Mouse (Mus musculus) ZHBTc4 (cell line): ENCODE results near the gene Rbpjl.

ENCODE experiments used
- DNase-seq: peaks from one replicate; pipeline ENCODE4 v3.0.0-alpha.2; 2011; ENCODE audit warnings: low read depth, low spot score

The Rbpjl gene

GRCm38 (mm10) chr2:164445399-164446085, 42.6 kb downstream of the Rbpjl start:
- DNase-seq = no peak

DNA sequence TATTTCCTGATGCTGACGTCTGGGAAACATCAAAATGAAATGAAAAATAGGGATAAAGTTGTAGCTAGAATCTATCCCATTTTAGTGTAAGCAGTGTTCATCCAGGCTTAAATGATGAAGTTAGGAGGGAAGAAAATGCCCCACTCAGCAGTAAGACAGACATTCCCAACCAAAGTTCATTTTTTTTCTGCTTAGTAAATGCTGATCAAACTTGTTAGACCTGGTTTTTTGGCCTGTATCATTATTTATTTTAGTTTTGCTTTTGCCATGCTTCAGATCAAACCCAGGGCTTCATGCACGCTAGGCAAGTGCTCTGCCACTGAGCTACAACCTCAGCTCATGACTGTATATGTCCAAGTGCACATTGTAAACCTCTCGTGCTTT, 43.1 kb downstream of the Rbpjl start:
- no peak for DNase-seq

GRCm38 (mm10) chr2:164448140-164448539, 45.2 kb downstream of the Rbpjl start:
- DNase-seq = no peak

DNA sequence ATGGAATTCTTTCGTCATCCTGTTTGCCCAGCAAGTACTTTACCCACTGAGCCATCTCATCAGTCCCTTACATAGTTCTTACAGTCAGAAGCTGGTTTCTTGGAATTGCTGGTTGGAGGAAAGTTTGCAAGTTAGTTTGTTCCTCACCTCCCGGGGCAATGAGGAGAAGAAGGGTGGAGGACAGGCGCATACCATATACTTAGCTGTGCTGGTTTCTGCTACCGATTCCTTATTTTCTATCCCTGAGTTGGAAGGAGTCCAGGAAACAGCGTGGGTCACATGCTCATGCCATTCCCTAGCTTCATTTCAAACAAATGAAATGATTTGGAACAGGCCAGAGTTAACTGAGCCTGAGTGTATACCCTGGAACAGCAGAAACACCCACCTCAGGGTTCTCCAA, 46.0 kb downstream of the Rbpjl start:
- no peak for DNase-seq

GRCm38 (mm10) chr2:164449341-164450042, 46.6 kb downstream of the Rbpjl start:
- no peak for DNase-seq

DNA sequence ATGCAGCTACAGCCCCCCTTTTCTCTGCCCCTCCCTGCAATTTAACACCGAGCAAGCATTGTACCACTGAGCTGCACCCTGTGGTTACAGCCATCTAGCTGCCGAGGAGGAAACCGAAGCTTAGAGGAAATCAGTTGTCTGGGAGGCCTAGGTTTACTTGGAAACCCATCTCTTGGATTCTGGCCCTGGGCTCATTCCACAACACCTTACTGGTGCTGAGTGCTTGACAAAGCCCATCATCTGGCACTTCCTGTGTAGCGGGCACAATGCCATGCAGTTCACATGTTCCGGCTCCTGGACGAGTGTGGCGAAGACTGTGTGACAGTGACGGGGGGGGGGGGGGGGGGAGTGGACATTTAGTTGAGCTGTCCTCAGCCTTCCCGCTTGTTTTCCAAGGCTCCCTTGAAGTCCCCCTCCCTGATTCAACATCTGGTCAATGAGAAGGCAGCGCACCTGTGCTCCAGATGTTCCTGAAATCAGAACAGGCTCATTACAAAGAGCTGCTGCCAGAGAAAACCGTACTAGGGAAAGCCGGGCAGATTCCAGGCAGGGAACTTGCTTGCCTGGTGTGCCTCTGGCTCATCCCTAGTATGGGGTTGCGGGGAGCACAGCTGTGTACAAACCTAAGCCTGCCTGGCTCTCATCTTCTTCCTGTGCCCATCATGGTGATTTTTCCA, 49.2 kb downstream of the Rbpjl start:
- peak; percentile 40 for DNase-seq

DNA sequence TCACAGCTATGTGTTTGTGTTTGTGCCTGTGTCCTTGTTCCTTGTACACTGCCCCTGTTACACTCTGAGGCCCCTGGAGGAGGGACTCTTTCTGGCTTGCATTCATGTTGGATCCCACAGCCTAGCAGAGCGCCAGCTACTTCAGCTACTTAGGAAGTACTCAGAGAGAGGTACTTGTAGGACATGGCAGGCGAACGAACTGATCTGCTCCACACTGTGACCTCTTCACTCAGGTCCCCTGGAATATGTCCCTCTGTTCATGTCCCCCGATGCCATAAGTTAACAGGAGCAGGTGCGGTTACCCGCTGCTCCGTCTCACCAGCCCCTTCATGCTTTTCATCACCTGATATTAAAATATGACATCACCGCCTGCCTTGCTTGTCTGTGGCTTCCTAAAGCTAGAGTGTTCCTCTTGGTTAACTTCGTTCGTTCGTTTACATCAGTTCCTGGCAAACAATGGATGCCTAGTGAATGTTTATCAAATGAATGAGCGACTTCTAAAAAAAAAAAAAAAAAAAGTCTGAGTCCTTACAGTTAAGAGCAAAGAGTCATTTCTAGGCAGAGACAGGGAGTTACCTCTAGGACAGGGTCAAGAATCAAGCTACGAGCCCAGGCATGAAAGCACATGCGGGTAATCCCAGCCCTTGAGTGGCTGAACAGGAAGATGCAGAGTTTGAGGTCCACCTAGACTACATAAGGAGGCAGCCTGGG, 50.3 kb downstream of the Rbpjl start:
- no peak for DNase-seq

GRCm38 (mm10) chr2:164453887-164454500, 51.1 kb downstream of the Rbpjl start:
- no peak for DNase-seq

DNA sequence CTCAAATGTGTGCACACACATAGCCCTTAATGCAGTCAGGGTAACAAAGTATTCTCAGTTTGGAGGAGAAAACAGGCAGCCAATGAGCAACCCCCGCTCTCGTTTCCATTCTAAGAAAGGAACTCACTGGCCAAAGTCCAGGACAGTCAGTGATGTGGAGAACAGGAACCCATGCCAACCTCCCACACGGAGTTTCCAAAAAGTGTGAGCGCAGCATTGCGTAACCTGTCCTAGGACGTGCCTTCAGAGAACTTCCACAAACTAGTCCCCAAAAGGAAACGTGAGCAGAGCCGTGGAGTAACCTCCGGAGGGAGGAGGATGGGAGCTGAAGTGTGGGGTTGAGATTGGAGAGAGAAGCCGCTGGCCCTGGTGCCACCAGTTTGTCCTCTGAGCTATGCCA, 51.9 kb downstream of the Rbpjl start:
- no peak for DNase-seq

- DNase-seq = peak; percentile 65
Measured at GRCm38 (mm10) chr2:164455421-164456190, 52.7 kb downstream of the Rbpjl start.

DNA sequence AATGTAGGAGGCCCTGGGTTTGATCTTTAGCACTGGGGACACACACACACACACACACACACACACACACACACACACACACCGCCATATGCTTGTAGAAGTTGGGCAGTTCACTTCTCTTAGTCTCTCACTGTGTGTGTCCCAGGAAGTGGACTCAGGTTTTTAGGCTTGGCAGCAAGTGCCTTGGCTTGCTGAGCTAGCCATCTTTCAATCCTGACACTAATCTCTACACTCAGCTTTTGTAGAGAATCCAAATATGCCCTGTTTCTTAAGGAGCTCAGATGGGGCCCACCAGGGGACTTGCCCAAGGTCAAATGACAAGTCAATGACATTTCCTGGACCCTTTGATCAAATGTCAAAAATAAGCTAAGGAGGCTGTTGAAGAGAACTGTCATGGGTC, 53.5 kb downstream of the Rbpjl start:
- no peak for DNase-seq

GRCm38 (mm10) chr2:164456864-164457300, 53.9 kb downstream of the Rbpjl start, which contains the start of gene Sys1:
Sys1 (plus strand) TSS chr2:164456964.
- DNase-seq = no peak

DNA sequence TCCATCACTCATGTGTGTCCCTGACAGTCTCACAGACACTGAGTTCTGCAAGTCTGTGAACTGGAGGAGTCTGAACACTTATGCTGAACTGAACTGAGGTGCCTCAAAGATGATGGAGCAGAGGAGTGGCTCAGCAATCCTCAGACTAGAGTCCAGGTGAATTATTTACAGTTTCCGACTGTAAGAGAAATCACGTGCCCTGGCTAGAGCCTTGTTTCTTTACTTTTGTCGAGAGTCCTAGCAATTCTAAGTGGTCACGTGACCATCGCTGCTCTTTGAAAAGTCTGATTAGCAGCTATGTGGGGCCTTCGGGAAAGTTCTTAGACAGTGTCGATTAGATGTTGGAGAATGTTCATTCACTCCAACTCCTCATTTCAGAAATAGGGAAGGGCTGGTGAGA, 55.0 kb downstream of the Rbpjl start:
- DNase-seq = peak; percentile 62

DNA sequence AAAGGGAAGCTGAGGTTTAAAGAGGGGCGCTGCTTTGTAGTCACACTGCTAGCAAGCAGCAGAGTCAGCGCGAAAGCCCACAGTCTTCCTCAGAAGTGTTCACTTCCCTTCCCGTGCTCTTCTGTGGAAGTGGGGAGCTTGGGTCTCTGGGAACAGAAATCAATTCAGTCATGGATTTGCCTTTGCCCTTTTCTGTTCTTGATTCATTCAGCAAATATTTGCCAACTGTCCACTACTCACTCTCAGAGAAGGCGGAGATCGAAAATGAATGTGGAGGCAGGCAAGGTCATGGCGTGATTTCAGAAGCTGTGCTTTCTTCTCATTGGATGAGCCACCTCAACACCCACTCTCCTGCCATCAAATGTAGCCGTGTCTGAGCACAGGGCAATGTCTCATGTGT, 55.6 kb downstream of the Rbpjl start:
- no peak for DNase-seq

GRCm38 (mm10) chr2:164460745-164461551, 58.0 kb downstream of the Rbpjl start, which contains the start of gene Gm20458:
Gm20458 (plus strand) TSS chr2:164460967.
- DNase-seq = peak; percentile 98
